Mouse (Mus musculus): Measurements from ENCODE around the gene Pmm2. TPM values are rescaled to one million over a fixed set of nuclear protein-coding genes. Genes with fewer than 3 reads are reported as not detected.

The Pmm2 gene
- polyA plus RNA-seq, 1 experiment from 2014 or later = 43.9 TPM

GRCm38 (mm10) chr16:8619659-8620314 is 17.7 kb upstream of the Pmm2 start:
- no peaks in the 10 kb centered on the region for H3K4me1 ChIP-seq (ENCODE audit: control insufficient read depth, insufficient read depth, low read length)
- ATAC-seq (replicated peaks; ENCODE audit: extremely low read depth, insufficient read depth, low FRiP score) = no peak
- no peaks in the 10 kb centered on the region for H3K9me3 ChIP-seq (replicated peaks; ENCODE audit: control insufficient read depth, low read length)
- H3K36me3 ChIP-seq (ENCODE audit: control insufficient read depth, insufficient read depth) = 0 out of 2 replicates have a peak, but pooled peaks cover 3% of the 10 kb centered on the region
- no peaks in the 10 kb centered on the region for H3K27me3 ChIP-seq (ENCODE audit: control insufficient read depth, insufficient read depth, low read length)
- H3K4me2 ChIP-seq (ENCODE audit: low read depth, low read length) = no peak overlapping the region
- no peak overlapping the region for H3K4me3 ChIP-seq (ENCODE audit: low read length)
- H3K27ac ChIP-seq (ENCODE audit: low read length) = no peak overlapping the region
- 54% methylated on average over 10 of the region's 10 CpGs for WGBS
- no peak overlapping the region for H3K9ac ChIP-seq (ENCODE audit: low read length)

DNA sequence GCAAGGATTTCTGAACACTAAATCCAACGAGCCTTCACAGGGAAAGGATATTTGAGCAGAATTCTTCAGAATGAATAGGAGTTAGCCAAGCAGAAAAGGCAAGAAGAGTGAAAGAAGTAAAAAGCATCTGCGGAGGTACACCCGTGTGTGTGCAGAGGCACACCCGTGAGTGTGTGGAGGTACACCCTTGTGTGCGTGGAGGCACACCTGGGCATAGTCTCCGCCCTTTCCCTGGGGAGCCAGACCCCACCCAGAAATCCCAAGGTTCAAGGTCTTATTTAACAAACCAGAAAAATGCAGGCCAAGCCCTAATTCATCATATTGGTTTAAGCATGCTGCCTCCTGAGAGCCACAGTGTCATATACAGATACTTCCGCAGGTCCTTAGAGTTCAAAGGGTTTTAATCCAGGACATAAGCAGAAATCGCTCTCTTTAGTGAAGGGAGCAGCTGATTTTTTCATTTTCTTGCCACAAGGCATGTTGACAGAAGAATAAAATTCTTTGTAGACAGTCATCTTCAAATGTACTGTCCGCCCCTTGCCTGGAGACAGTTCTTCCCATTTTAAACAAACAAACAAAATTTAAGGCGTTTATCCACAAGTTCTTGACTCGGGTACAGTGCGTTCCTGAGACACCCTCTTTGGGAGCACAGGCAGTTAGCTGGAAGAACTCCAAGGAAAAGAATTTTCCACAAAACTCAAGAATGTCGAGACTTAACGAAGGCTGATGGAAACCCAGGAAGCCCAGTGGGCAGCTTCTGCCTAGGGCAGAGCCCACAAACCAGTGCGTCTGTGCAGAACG is 17.0 kb upstream of the Pmm2 start:
- no peak for ATAC-seq (replicated peaks; ENCODE audit: extremely low read depth, insufficient read depth, low FRiP score)
- Histone ChIP-seq H3K36me3 (ENCODE audit: control insufficient read depth, insufficient read depth) (0 out of 2 replicates have a peak, but pooled peaks cover 3% of the 10 kb centered on the region), H3K27me3 (ENCODE audit: control insufficient read depth, insufficient read depth, low read length) (no peaks in the 10 kb centered on the region), H3K4me2 (ENCODE audit: low read depth, low read length) (no peak overlapping the region), H3K9ac (ENCODE audit: low read length) (no peak overlapping the region), H3K4me1 (ENCODE audit: control insufficient read depth, insufficient read depth, low read length) (no peaks in the 10 kb centered on the region), H3K9me3 (replicated peaks; ENCODE audit: control insufficient read depth, low read length) (no peaks in the 10 kb centered on the region), H3K4me3 (ENCODE audit: low read length) (no peak overlapping the region), H3K27ac (ENCODE audit: low read length) (no peak overlapping the region)
- 75% methylated on average over 16 of the region's 16 CpGs for WGBS

GRCm38 (mm10) chr16:8630419-8630818 is 7.1 kb upstream of the Pmm2 start:
- Histone ChIP-seq H3K27ac (ENCODE audit: low read length) (no peak overlapping the region), H3K27me3 (ENCODE audit: control insufficient read depth, insufficient read depth, low read length) (no peaks in the 10 kb centered on the region), H3K4me2 (ENCODE audit: low read depth, low read length) (no peak overlapping the region), H3K9ac (ENCODE audit: low read length) (no peak overlapping the region), H3K4me3 (ENCODE audit: low read length) (no peak overlapping the region), H3K4me1 (ENCODE audit: control insufficient read depth, insufficient read depth, low read length) (no peaks in the 10 kb centered on the region; the same call in 1 of the 2 replicates), H3K9me3 (replicated peaks; ENCODE audit: control insufficient read depth, low read length) (no peaks in the 10 kb centered on the region), H3K36me3 (ENCODE audit: control insufficient read depth, insufficient read depth) (peaks cover 11% of the 10 kb centered on the region)
- WGBS = 76% methylated on average over 2 of the region's 2 CpGs
- no peak for ATAC-seq (replicated peaks; ENCODE audit: extremely low read depth, insufficient read depth, low FRiP score)

GRCm38 (mm10) chr16:8631428-8631827 is 6.0 kb upstream of the Pmm2 start:
- Histone ChIP-seq H3K36me3 (ENCODE audit: control insufficient read depth, insufficient read depth) (peaks cover 15% of the 10 kb centered on the region), H3K9ac (ENCODE audit: low read length) (no peak overlapping the region), H3K4me2 (ENCODE audit: low read depth, low read length) (no peak overlapping the region), H3K9me3 (replicated peaks; ENCODE audit: control insufficient read depth, low read length) (no peaks in the 10 kb centered on the region), H3K4me3 (ENCODE audit: low read length) (no peak overlapping the region), H3K4me1 (ENCODE audit: control insufficient read depth, insufficient read depth, low read length) (peaks cover 9% of the 10 kb centered on the region), H3K27ac (ENCODE audit: low read length) (no peak overlapping the region), H3K27me3 (ENCODE audit: control insufficient read depth, insufficient read depth, low read length) (no peaks in the 10 kb centered on the region)
- ATAC-seq (replicated peaks; ENCODE audit: extremely low read depth, insufficient read depth, low FRiP score) = no peak
- 80% methylated on average over 5 of the region's 5 CpGs for WGBS

DNA sequence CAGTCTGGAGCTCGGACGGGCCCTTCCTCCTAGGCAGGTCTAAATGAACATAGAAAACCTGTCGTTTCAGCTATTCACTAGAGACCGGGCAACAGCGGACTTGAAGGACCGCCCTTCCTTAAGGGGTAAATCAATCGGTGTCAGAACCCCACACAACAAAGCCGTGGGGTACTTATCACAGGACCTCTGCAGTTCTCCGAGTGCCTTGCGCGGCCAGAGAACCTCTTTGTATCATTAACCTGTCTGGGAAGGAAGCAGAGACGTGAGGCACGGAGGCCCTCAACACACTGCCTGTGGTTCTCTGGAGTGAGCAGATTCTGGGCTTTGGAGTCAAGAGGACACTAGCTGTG is 632 bp upstream of the Pmm2 start:
- ATAC-seq (replicated peaks; ENCODE audit: extremely low read depth, insufficient read depth, low FRiP score) = no peak

GRCm38 (mm10) chr16:8638131-8638530 is 657 bp downstream of the Pmm2 start:
- Histone ChIP-seq H3K27me3 (ENCODE audit: control insufficient read depth, insufficient read depth, low read length) (no peaks in the 10 kb centered on the region), H3K9ac (ENCODE audit: low read length) (peak overlapping the region; percentile 91), H3K4me1 (ENCODE audit: control insufficient read depth, insufficient read depth, low read length) (peaks cover 25% of the 10 kb centered on the region), H3K4me3 (ENCODE audit: low read length) (peak overlapping the region; percentile 90), H3K4me2 (ENCODE audit: low read depth, low read length) (peak overlapping the region; percentile 85), H3K9me3 (replicated peaks; ENCODE audit: control insufficient read depth, low read length) (no peaks in the 10 kb centered on the region), H3K36me3 (ENCODE audit: control insufficient read depth, insufficient read depth) (peaks cover 14% of the 10 kb centered on the region), H3K27ac (ENCODE audit: low read length) (peak overlapping the region; percentile 93)
- ATAC-seq (replicated peaks; ENCODE audit: extremely low read depth, insufficient read depth, low FRiP score) = no peak
- WGBS = 34% methylated on average over 7 of the region's 7 CpGs

More for the DNA sequence above, 632 bp upstream of the Pmm2 start:
- peaks cover 25% of the 10 kb centered on the region for H3K4me1 ChIP-seq (ENCODE audit: control insufficient read depth, insufficient read depth, low read length)
- H3K27me3 ChIP-seq (ENCODE audit: control insufficient read depth, insufficient read depth, low read length) = no peaks in the 10 kb centered on the region
- H3K9me3 ChIP-seq (replicated peaks; ENCODE audit: control insufficient read depth, low read length) = no peaks in the 10 kb centered on the region
- peak overlapping the region; percentile 85 for H3K4me2 ChIP-seq (ENCODE audit: low read depth, low read length)
- peak overlapping the region; percentile 93 for H3K27ac ChIP-seq (ENCODE audit: low read length)
- under 1% methylated on average over 13 of the region's 13 CpGs for WGBS
- peak overlapping the region; percentile 91 for H3K9ac ChIP-seq (ENCODE audit: low read length)
- H3K4me3 ChIP-seq (ENCODE audit: low read length) = peak overlapping the region; percentile 90
- peaks cover 15% of the 10 kb centered on the region for H3K36me3 ChIP-seq (ENCODE audit: control insufficient read depth, insufficient read depth)

GRCm38 (mm10) chr16:8639466-8640191 is 2.2 kb downstream of the Pmm2 start:
- ATAC-seq (replicated peaks; ENCODE audit: extremely low read depth, insufficient read depth, low FRiP score) = no peak
- H3K4me3 ChIP-seq (ENCODE audit: low read length) = no peak overlapping the region
- peaks cover 25% of the 10 kb centered on the region for H3K4me1 ChIP-seq (ENCODE audit: control insufficient read depth, insufficient read depth, low read length)
- H3K4me2 ChIP-seq (ENCODE audit: low read depth, low read length) = no peak overlapping the region
- WGBS = 69% methylated on average over 11 of the region's 11 CpGs
- no peaks in the 10 kb centered on the region for H3K9me3 ChIP-seq (replicated peaks; ENCODE audit: control insufficient read depth, low read length)
- no peak overlapping the region for H3K9ac ChIP-seq (ENCODE audit: low read length)
- no peaks in the 10 kb centered on the region for H3K27me3 ChIP-seq (ENCODE audit: control insufficient read depth, insufficient read depth, low read length)
- H3K27ac ChIP-seq (ENCODE audit: low read length) = no peak overlapping the region
- H3K36me3 ChIP-seq (ENCODE audit: control insufficient read depth, insufficient read depth) = peaks cover 22% of the 10 kb centered on the region

GRCm38 (mm10) chr16:8643855-8644254 is 6.4 kb downstream of the Pmm2 start:
- no peak overlapping the region for H3K9ac ChIP-seq (ENCODE audit: low read length)

DNA sequence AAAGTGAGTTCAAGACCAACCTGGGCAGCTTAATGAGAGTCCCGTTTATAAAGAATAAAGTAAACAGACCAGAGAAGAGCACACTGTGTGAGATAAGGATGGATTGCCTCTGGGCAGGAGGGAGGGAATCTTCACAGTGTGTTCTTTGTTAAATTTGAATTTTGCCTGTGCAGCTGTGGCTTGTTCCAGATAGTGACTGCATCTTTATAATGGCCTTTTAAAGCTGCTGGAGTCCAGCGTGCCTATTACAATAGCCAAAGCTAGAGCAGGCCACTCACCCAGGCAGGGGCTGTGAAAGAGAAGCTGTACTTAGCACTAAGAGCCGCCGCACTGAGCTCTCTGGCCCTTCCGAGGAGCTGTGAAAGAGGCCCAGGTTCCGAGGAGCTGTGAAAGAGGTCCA is 8.1 kb downstream of the Pmm2 start:
- Histone ChIP-seq H3K27me3 (ENCODE audit: control insufficient read depth, insufficient read depth, low read length) (no peaks in the 10 kb centered on the region), H3K4me3 (ENCODE audit: low read length) (no peak overlapping the region), H3K4me2 (ENCODE audit: low read depth, low read length) (no peak overlapping the region), H3K9ac (ENCODE audit: low read length) (no peak overlapping the region), H3K36me3 (ENCODE audit: control insufficient read depth, insufficient read depth) (peaks cover 54% of the 10 kb centered on the region), H3K27ac (ENCODE audit: low read length) (no peak overlapping the region), H3K4me1 (ENCODE audit: control insufficient read depth, insufficient read depth, low read length) (no peaks in the 10 kb centered on the region), H3K9me3 (replicated peaks; ENCODE audit: control insufficient read depth, low read length) (no peaks in the 10 kb centered on the region)
- WGBS = 86% methylated on average over 6 of the region's 6 CpGs
- ATAC-seq (replicated peaks; ENCODE audit: extremely low read depth, insufficient read depth, low FRiP score) = no peak

More at GRCm38 (mm10) chr16:8643855-8644254, 6.4 kb downstream of the Pmm2 start:
- peaks cover 49% of the 10 kb centered on the region for H3K36me3 ChIP-seq (ENCODE audit: control insufficient read depth, insufficient read depth)
- H3K9me3 ChIP-seq (replicated peaks; ENCODE audit: control insufficient read depth, low read length) = no peaks in the 10 kb centered on the region
- ATAC-seq (replicated peaks; ENCODE audit: extremely low read depth, insufficient read depth, low FRiP score) = peak; percentile 71; the same call in 1 of the 2 replicates
- no peak overlapping the region for H3K4me3 ChIP-seq (ENCODE audit: low read length)
- H3K27ac ChIP-seq (ENCODE audit: low read length) = no peak overlapping the region
- no peak overlapping the region for H3K4me2 ChIP-seq (ENCODE audit: low read depth, low read length)
- no peaks in the 10 kb centered on the region for H3K27me3 ChIP-seq (ENCODE audit: control insufficient read depth, insufficient read depth, low read length)
- WGBS = 64% methylated on average over 2 of the region's 2 CpGs
- H3K4me1 ChIP-seq (ENCODE audit: control insufficient read depth, insufficient read depth, low read length) = peaks cover 7% of the 10 kb centered on the region
